Mouse (Mus musculus): ENCODE results near the gene Pdp2. TPM values are rescaled to one million over a fixed set of nuclear protein-coding genes. Genes with fewer than 3 reads are reported as not detected.

Gene Pdp2
- polyA plus RNA-seq, 1 experiment from 2014 or later, result 18.7 TPM

DNA sequence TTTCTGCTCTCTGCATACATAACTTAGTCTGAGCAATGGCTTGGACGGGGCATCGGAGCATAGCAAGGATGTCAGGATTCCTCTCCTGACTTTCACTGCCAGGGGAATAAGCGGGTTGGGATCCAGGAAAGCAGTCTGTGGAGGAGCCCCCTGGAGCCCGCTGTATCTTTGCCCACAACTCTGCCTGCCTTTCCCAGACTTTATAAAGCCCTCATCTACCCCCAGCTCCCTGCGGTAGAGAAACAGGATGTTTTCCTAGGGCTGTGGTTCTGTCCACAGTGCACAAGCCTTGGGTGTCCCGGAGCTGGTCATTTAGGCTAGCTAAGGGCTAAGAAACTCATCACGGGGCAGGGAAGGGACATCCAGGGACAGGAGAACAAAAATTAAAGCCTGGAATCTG, 10.1 kb downstream of the Pdp2 start:
- peaks cover under 1% of the 10 kb centered on the region; the same call in 1 of the 2 replicates for H3K36me3 ChIP-seq
- H3K4me2 ChIP-seq (replicated peaks), result no peak overlapping the region
- H3K4me1 ChIP-seq, result peaks cover 9% of the 10 kb centered on the region
- no peak overlapping the region for H3K4me3 ChIP-seq
- H3K27ac ChIP-seq (replicated peaks), result no peak overlapping the region
- no peaks in the 10 kb centered on the region for H3K9me3 ChIP-seq
- ATAC-seq (replicated peaks), result no peak
- H3K9ac ChIP-seq (replicated peaks), result no peak overlapping the region
- H3K27me3 ChIP-seq, result peaks cover 5% of the 10 kb centered on the region; the same call in 1 of the 2 replicates
- 38% methylated on average over 7 of the region's 7 CpGs for WGBS

GRCm38 (mm10) chr8:104601941-104602371, 10.7 kb downstream of the Pdp2 start:
- Histone ChIP-seq H3K36me3 (no peaks in the 10 kb centered on the region; the same call in 1 of the 2 replicates), H3K4me1 (peaks cover 9% of the 10 kb centered on the region), H3K27me3 (peaks cover 5% of the 10 kb centered on the region; the same call in 1 of the 2 replicates), H3K9me3 (no peaks in the 10 kb centered on the region), H3K9ac (replicated peaks) (0 out of 2 replicates have a peak overlapping the region, but pooled peaks have one; percentile 22), H3K4me2 (replicated peaks) (peak overlapping the region; percentile 47), H3K4me3 (peak overlapping the region; percentile 23), H3K27ac (replicated peaks) (no peak overlapping the region)
- no peak; the same call in 1 of the 2 replicates for ATAC-seq (replicated peaks)
- 0% methylated on average over 12 of the region's 12 CpGs for WGBS

GRCm38 (mm10) chr8:104602468-104603244, 11.4 kb downstream of the Pdp2 start:
- H3K36me3 ChIP-seq, result no peaks in the 10 kb centered on the region; the same call in 1 of the 2 replicates
- peak overlapping the region; percentile 47 for H3K4me2 ChIP-seq (replicated peaks)
- peak overlapping the region; percentile 23 for H3K4me3 ChIP-seq
- H3K27ac ChIP-seq (replicated peaks), result no peak overlapping the region
- 0 out of 2 replicates have a peak overlapping the region, but pooled peaks have one; percentile 22 for H3K9ac ChIP-seq (replicated peaks)
- H3K27me3 ChIP-seq, result peaks cover 5% of the 10 kb centered on the region; the same call in 1 of the 2 replicates
- peaks cover 9% of the 10 kb centered on the region for H3K4me1 ChIP-seq
- H3K9me3 ChIP-seq, result no peaks in the 10 kb centered on the region
- WGBS, result 20% methylated on average over 21 of the region's 21 CpGs
- peak; percentile 95 for ATAC-seq (replicated peaks)

DNA sequence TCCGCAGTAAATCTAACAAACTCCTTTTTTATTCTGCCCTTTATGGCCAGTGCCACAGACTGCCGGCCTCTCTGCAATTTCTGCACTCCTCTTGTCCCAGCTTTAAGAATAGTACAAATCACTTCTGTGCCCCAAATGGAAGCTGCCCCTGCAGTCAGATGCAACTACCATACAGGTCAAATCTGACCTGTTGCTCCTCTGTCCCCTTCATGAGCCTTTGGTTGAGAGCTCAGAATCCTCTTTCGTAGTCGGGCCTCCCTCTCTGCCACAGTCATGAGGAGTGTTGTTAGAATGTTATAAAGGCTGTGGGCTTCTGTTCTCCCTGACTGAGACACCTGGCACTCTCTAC, 12.0 kb downstream of the Pdp2 start:
- WGBS, result 71% methylated on average over 4 of the region's 4 CpGs
- H3K27me3 ChIP-seq, result peaks cover 5% of the 10 kb centered on the region; the same call in 1 of the 2 replicates
- H3K4me1 ChIP-seq, result peaks cover 9% of the 10 kb centered on the region
- no peak overlapping the region for H3K27ac ChIP-seq (replicated peaks)
- H3K36me3 ChIP-seq, result no peaks in the 10 kb centered on the region
- H3K9ac ChIP-seq (replicated peaks), result no peak overlapping the region
- no peak for ATAC-seq (replicated peaks)
- H3K9me3 ChIP-seq, result no peaks in the 10 kb centered on the region
- no peak overlapping the region for H3K4me3 ChIP-seq
- no peak overlapping the region for H3K4me2 ChIP-seq (replicated peaks)

DNA sequence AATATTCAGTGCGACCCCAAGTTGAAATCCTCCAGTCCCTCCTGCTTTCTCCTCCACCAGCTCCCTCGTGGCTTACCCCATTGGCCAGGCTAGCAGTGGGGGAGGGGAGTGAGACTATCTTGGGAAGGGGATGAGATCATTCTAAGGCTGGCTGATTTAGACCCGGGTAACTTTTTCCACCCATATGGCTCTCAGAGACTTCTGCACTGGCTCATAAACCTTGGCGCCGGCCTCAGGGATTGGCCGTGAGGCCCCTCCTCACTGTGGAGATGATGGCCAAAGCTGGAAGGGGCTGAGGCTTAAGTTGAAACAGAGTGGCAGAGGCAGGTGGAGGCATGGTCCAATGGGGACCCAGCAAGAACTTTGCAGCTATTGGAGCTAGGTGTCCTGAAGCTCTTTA, 15.1 kb downstream of the Pdp2 start:
- 42% methylated on average over 6 of the region's 6 CpGs for WGBS

DNA sequence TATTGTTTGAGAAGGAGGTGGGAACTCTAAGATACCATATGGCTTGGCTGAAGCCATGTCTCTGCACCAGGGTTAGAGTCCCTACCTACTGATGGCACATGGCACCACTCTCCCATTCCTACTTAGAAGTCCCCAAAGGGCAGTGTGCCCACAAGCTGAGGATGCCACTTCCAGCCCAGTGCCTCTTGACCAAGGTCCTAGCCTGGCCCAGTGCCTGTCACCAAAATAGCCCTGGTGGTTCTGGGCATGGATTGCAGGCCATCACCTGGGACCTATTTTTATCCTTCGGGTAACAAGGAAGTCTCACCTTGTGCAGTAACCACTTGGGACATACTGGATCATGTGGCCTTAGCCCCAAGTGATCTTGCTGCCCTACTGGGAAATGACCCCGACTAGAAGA, 16.7 kb downstream of the Pdp2 start:
- H3K36me3 ChIP-seq, result no peaks in the 10 kb centered on the region
- no peaks in the 10 kb centered on the region for H3K4me1 ChIP-seq
- no peak overlapping the region for H3K4me2 ChIP-seq (replicated peaks)
- H3K4me3 ChIP-seq, result no peak overlapping the region
- no peaks in the 10 kb centered on the region for H3K9me3 ChIP-seq
- no peaks in the 10 kb centered on the region for H3K27me3 ChIP-seq
- 76% methylated on average over 2 of the region's 2 CpGs for WGBS
- no peak overlapping the region for H3K9ac ChIP-seq (replicated peaks)
- no peak overlapping the region for H3K27ac ChIP-seq (replicated peaks)
- no peak for ATAC-seq (replicated peaks)

More for the DNA sequence above, 15.1 kb downstream of the Pdp2 start:
- peaks cover 9% of the 10 kb centered on the region for H3K4me1 ChIP-seq
- H3K4me2 ChIP-seq (replicated peaks), result no peak overlapping the region
- ATAC-seq (replicated peaks), result no peak
- H3K27ac ChIP-seq (replicated peaks), result no peak overlapping the region
- H3K27me3 ChIP-seq, result peaks cover 3% of the 10 kb centered on the region; the same call in 1 of the 2 replicates
- no peaks in the 10 kb centered on the region for H3K36me3 ChIP-seq
- H3K9ac ChIP-seq (replicated peaks), result no peak overlapping the region
- no peaks in the 10 kb centered on the region for H3K9me3 ChIP-seq
- H3K4me3 ChIP-seq, result no peak overlapping the region

DNA sequence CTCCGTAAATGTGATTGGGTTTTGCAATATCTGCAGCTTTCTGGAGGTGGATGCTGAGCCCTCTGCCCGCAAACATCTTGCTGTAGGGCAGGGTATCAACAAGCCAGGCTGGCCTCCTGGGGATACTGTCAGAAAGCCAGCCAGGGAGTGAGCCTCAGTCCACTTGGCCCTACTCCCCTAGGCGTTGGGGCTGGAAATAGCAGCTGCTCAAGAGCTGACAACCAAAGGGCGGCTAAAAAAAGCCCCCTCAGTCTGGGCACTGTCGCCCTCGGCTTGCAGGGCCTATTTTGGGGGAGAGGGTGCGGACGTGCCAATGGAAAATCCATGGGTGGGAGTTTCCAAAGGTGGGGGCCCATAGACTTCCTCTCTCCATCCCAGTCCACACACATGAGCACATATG, 18.0 kb downstream of the Pdp2 start:
- Histone ChIP-seq H3K9me3 (no peaks in the 10 kb centered on the region), H3K27me3 (no peaks in the 10 kb centered on the region), H3K4me1 (no peaks in the 10 kb centered on the region), H3K36me3 (no peaks in the 10 kb centered on the region), H3K4me2 (replicated peaks) (no peak overlapping the region), H3K9ac (replicated peaks) (no peak overlapping the region), H3K27ac (replicated peaks) (no peak overlapping the region), H3K4me3 (no peak overlapping the region)
- 75% methylated on average over 8 of the region's 8 CpGs for WGBS
- no peak for ATAC-seq (replicated peaks)

GRCm38 (mm10) chr8:104610185-104610766, 19.0 kb downstream of the Pdp2 start:
- no peaks in the 10 kb centered on the region for H3K4me1 ChIP-seq
- H3K36me3 ChIP-seq, result no peaks in the 10 kb centered on the region
- ATAC-seq (replicated peaks), result no peak
- H3K4me3 ChIP-seq, result no peak overlapping the region
- no peaks in the 10 kb centered on the region for H3K27me3 ChIP-seq
- 80% methylated on average over 12 of the region's 12 CpGs for WGBS
- no peaks in the 10 kb centered on the region for H3K9me3 ChIP-seq
- no peak overlapping the region for H3K4me2 ChIP-seq (replicated peaks)
- no peak overlapping the region for H3K27ac ChIP-seq (replicated peaks)
- H3K9ac ChIP-seq (replicated peaks), result no peak overlapping the region

- H3K36me3 ChIP-seq, result no peaks in the 10 kb centered on the region
- H3K4me1 ChIP-seq, result no peaks in the 10 kb centered on the region
- no peak overlapping the region for H3K9ac ChIP-seq (replicated peaks)
- WGBS, result 72% methylated on average over 4 of the region's 4 CpGs
- H3K27me3 ChIP-seq, result no peaks in the 10 kb centered on the region
- no peak overlapping the region for H3K4me3 ChIP-seq
- no peak for ATAC-seq (replicated peaks)
- no peaks in the 10 kb centered on the region for H3K9me3 ChIP-seq
- H3K27ac ChIP-seq (replicated peaks), result no peak overlapping the region
- no peak overlapping the region for H3K4me2 ChIP-seq (replicated peaks)
Observed at GRCm38 (mm10) chr8:104611613-104612012, 20.4 kb downstream of the Pdp2 start.

DNA sequence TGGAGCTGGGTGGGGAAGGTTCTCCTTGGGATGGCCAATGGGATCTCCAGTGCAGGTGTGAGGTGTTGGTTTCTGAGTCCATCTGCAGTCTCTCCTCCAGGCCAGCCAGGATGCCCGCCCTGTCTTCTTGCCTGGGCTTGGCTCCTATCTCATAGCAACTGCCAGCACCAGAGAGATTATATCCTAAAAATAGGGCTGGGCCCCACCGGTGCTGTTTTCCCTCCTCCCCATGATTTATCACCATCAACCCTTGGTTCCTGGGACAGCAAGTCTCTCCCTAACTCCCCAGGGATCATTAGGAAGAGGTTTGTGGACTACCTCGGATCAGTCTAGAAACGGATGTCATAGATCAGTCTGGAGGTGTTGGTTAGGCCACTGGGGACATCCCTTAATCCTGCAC, 21.9 kb downstream of the Pdp2 start:
- no peaks in the 10 kb centered on the region for H3K27me3 ChIP-seq
- no peak overlapping the region for H3K4me3 ChIP-seq
- ATAC-seq (replicated peaks), result no peak
- no peaks in the 10 kb centered on the region for H3K4me1 ChIP-seq
- H3K36me3 ChIP-seq, result no peaks in the 10 kb centered on the region
- H3K4me2 ChIP-seq (replicated peaks), result no peak overlapping the region
- H3K27ac ChIP-seq (replicated peaks), result no peak overlapping the region
- WGBS, result 89% methylated on average over 4 of the region's 4 CpGs
- H3K9me3 ChIP-seq, result no peaks in the 10 kb centered on the region
- no peak overlapping the region for H3K9ac ChIP-seq (replicated peaks)

- Histone ChIP-seq H3K4me1 (no peaks in the 10 kb centered on the region), H3K9ac (replicated peaks) (no peak overlapping the region), H3K27ac (replicated peaks) (no peak overlapping the region), H3K9me3 (no peaks in the 10 kb centered on the region), H3K36me3 (no peaks in the 10 kb centered on the region), H3K4me2 (replicated peaks) (no peak overlapping the region), H3K27me3 (no peaks in the 10 kb centered on the region), H3K4me3 (no peak overlapping the region)
- ATAC-seq (replicated peaks), result no peak
- WGBS, result 83% methylated on average over 5 of the region's 5 CpGs
Observed at GRCm38 (mm10) chr8:104620765-104621164, 29.5 kb downstream of the Pdp2 start.

GRCm38 (mm10) chr8:104624161-104624560, 32.9 kb downstream of the Pdp2 start, which contains the start of gene Cdh16:
Gene Cdh16, minus strand, starts transcription at chr8:104624396.
- Histone ChIP-seq H3K4me3 (no peak within 1 kb of the TSS), H3K27me3 (0 out of 2 replicates have a peak, but pooled peaks cover 1% of the 10 kb centered on the region), H3K4me2 (replicated peaks) (no peak within 1 kb of the TSS), H3K36me3 (no peaks in the 10 kb centered on the region), H3K9me3 (no peaks in the 10 kb centered on the region), H3K9ac (replicated peaks) (no peak within 1 kb of the TSS), H3K27ac (replicated peaks) (no peak within 1 kb of the TSS), H3K4me1 (no peaks in the 10 kb centered on the region)
- ATAC-seq (replicated peaks), result no peak
- 80% methylated on average over 6 of the region's 6 CpGs for WGBS
